Mouse (Mus musculus) hindbrain, embryonic 16.5 days (tissue): ENCODE measurements around the gene Pcsk1n. TPM values are rescaled to one million over a fixed set of nuclear protein-coding genes. Genes with fewer than 3 reads are reported as not detected.

Experiments
- ATAC-seq: fragments of 200-750 bp; cut with Nextera tagmentation; 2 replicates; pipeline ENCODE4 v1.8.0; 2017; ENCODE audit warnings: moderate TSS enrichment, moderate library complexity
- H3K27ac ChIP-seq: fragments of 300-500 bp; sonication (generic); 2 replicates; pipeline ENCODE4 v1.5.1; 2014; ENCODE audit warnings: low read depth, mild to moderate bottlenecking, control low read depth, low read length, moderate library complexity
- H3K27me3 ChIP-seq: fragments of 300-500 bp; sonication (generic); replicated peaks from 2 replicates; pipeline ENCODE4 v1.6.1; 2014; ENCODE audit warnings: low read length; ENCODE audit not compliant: control insufficient read depth, insufficient read depth
- H3K36me3 ChIP-seq: fragments of 300-500 bp; sonication (generic); 2 replicates; pipeline ENCODE4 v1.6.1; 2014; ENCODE audit warnings: mild to moderate bottlenecking, low read length, moderate library complexity, mixed read lengths; ENCODE audit not compliant: control insufficient read depth, insufficient read depth
- H3K4me1 ChIP-seq: fragments of 300-500 bp; sonication (generic); 2 replicates; pipeline ENCODE4 v1.6.1; 2014; ENCODE audit warnings: low read depth, low read length; ENCODE audit not compliant: control insufficient read depth, insufficient read depth
- H3K4me2 ChIP-seq: fragments of 300-500 bp; sonication (generic); 2 replicates; pipeline ENCODE4 v1.6.1; 2014; ENCODE audit warnings: mild to moderate bottlenecking, low read length, control low read depth, moderate library complexity
- H3K4me3 ChIP-seq: fragments of 300-500 bp; sonication (generic); 2 replicates; pipeline ENCODE4 v1.5.1; 2014; ENCODE audit warnings: mild to moderate bottlenecking, low read length, control low read depth, moderate library complexity
- H3K9ac ChIP-seq: fragments of 300-500 bp; sonication (generic); 2 replicates; pipeline ENCODE4 v1.6.1; 2014; ENCODE audit warnings: low read depth, mild to moderate bottlenecking, control low read depth, low read length, moderate library complexity
- H3K9me3 ChIP-seq: fragments of 300-500 bp; sonication (generic); 2 replicates; pipeline ENCODE4 v1.6.1; 2014; ENCODE audit warnings: mild to moderate bottlenecking, low read length, moderate library complexity; ENCODE audit not compliant: control insufficient read depth
- WGBS: fragments of 180-500 bp; shearing (Covaris S2); extraction: QIAGEN DNeasy Blood & Tissue Kit; methylation state at CpG from one replicate; pipeline ENCODE4 v1.1.7; 2014; 5-methylcytosine and 5-hydroxymethylcytosine counted together
- polyA plus RNA-seq: library from polyadenylated mRNA; unstranded; fragments of >200 nt; fragmentation: Nextera tagmentation; extraction: Ambion mirVana; gene quantifications from 2 replicates; pipeline ENCODE4 v1.2.1, GENCODE M21; 2015

The Pcsk1n gene
- polyA plus RNA-seq, 1 experiment from 2014 or later, result 325 TPM

DNA sequence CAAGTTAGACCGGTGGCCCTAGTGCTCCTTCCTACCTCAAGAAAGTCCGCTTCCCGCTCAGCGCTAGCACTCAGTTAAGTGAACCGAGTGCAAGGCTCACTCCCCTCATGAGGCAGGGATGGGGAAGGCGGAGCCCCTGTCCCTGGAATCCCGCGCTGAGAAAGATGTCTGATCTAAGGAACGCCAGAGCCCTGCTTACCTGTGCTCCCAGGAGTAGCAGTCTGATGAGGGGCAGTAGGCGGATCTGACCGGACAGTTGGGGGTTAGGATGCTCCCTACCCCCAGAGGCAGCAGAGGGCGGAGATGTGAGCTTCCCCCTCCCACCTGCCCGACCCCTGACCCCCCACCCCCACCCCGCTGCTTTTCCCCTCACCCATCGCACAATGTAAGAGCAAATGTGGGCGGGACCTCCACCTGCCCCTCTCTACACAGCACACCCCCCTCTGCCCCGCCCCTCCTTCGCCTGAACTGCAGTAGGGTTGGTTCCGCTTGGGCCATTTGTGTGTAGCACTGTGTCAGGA, 8.7 kb downstream of the Pcsk1n start, which contains the start of gene Eras:
TSS of gene Eras (minus strand) at position 338 of the 521 bp plus-strand sequence.
- Histone ChIP-seq H3K36me3 (peaks cover 5% of the 10 kb centered on the region; the same call in 1 of the 2 replicates), H3K4me1 (no peaks in the 10 kb centered on the region), H3K9ac (no peak within 1 kb of the TSS), H3K9me3 (no peaks in the 10 kb centered on the region), H3K27me3 (no peaks in the 10 kb centered on the region; the same call in 1 of the 2 replicates), H3K4me3 (no peak within 1 kb of the TSS), H3K4me2 (no peak within 1 kb of the TSS), H3K27ac (no peak within 1 kb of the TSS)
- ATAC-seq, result 0 out of 2 replicates have a peak, but pooled peaks have one; percentile 51
- 18% methylated on average over 15 of the region's 19 CpGs for WGBS

DNA sequence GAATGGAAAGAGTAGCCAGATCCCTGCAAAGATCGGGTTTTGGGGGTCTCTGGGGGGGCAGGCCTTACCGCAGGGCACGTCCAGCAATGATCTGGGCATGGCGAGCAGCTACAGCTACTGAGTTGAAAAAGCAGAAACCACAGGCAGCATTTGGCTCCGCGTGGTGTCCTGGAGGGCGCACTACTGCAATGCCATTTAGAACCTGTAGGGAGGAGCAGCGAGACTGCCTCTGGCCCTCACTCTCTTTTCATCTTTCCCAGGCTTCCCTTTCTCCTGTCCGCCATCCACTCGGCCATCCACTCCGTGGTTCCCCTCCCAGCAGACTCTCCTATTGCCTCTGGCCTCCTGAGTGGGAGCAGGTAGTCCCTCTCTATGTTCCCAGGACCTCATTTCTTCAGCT, 17.3 kb downstream of the Pcsk1n start:
- Histone ChIP-seq H3K9me3 (no peaks in the 10 kb centered on the region), H3K4me1 (no peaks in the 10 kb centered on the region), H3K27ac (no peak overlapping the region), H3K4me2 (no peak overlapping the region), H3K27me3 (no peaks in the 10 kb centered on the region), H3K36me3 (0 out of 2 replicates have a peak, but pooled peaks cover 4% of the 10 kb centered on the region), H3K4me3 (no peak overlapping the region), H3K9ac (no peak overlapping the region)
- ATAC-seq, result no peak
- 43% methylated on average over 11 of the region's 11 CpGs for WGBS

DNA sequence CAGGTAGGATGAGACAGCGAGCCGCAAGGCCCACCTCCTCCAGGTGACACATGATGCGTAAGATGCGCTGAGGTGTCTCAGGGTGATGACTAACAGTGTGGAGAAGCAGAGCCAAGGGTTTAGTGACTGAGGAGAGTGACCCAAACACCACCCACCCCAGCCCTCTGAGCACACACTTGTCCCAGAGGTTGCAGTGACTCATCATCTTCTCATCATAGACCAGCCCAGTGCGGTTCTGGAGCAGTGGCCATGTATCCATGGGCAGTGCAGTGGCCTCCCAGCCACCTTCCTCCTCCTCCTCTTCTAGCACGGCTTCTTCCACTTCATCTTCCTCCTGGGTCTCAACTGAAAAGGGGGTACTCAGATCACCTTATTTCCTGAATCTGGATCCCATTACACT, 18.0 kb downstream of the Pcsk1n start:
- H3K4me3 ChIP-seq, result no peak overlapping the region
- no peak for ATAC-seq
- no peak overlapping the region for H3K9ac ChIP-seq
- 0 out of 2 replicates have a peak, but pooled peaks cover 4% of the 10 kb centered on the region for H3K36me3 ChIP-seq
- H3K4me2 ChIP-seq, result no peak overlapping the region
- H3K27ac ChIP-seq, result no peak overlapping the region
- WGBS, result 97% methylated on average over 6 of the region's 6 CpGs
- no peaks in the 10 kb centered on the region for H3K4me1 ChIP-seq
- no peaks in the 10 kb centered on the region for H3K27me3 ChIP-seq
- H3K9me3 ChIP-seq, result no peaks in the 10 kb centered on the region

DNA sequence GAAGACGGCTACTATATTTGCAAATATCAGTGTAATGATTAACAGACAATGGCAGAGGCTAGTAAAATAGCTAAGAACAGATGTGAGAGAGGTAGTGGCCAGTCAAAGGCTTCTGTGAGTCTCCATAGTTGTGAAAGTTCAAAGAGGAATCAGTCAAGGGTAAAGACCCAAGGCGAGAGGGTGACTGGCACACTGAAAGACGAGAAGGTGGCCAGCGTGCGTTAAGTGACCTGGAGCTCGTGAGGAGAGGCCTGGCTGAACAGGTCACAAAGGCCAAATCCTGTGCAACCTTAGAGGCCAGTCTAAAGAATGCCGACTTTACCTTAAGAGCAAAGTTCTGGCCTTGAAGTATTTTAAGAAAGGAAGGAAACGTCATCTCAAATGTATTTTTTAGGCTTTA, 26.0 kb downstream of the Pcsk1n start:
- no peak overlapping the region for H3K4me3 ChIP-seq
- no peaks in the 10 kb centered on the region for H3K27me3 ChIP-seq
- H3K27ac ChIP-seq, result no peak overlapping the region
- H3K4me2 ChIP-seq, result no peak overlapping the region
- no peaks in the 10 kb centered on the region for H3K4me1 ChIP-seq
- no peak overlapping the region for H3K9ac ChIP-seq
- no peaks in the 10 kb centered on the region for H3K36me3 ChIP-seq
- no peaks in the 10 kb centered on the region for H3K9me3 ChIP-seq
- WGBS, result 74% methylated on average over 8 of the region's 8 CpGs
- no peak for ATAC-seq

DNA sequence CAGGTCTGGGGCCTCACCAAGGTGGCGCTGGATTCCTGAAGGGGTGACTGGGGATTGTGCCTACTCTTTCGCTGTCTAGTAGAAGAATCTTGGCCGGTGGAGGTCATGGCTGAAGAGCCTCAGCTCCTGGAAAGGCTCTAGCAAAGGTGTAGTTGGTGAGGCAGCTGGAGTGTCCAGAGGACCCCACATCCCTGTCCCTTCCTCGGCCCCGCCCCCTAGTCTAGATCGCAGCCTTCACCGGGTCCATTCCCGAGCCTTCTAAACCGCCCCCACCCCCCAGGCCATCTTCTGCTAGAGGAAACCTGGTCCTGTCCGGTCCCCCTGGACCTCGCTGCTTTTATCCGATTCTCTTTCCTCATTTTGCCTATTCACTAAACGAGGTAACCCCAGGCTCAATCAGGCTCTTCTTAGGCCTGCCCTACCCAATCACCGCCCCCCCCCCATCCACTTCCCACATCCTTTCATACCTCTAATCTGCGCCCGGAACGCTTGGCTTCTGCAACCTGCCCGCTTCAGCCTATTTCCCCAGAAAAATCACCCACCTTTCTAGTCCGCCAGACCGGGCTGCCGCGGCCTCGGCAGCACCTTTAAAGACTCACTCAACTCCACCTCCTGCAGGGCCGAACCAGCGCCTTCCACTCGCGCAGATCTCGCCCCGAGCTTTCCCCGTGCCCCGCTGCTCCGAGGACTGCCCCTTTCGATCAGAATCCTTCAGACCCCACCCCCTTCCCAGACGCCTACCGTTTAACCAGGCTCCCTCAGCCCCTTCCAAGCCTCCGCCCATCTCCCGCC, 27.7 kb downstream of the Pcsk1n start, which contains the start of gene Hdac6:
TSS of gene Hdac6 (minus strand) at position 782 of the 792 bp plus-strand sequence.
- peak within 1 kb of the TSS; percentile 61 for H3K9ac ChIP-seq
- no peaks in the 10 kb centered on the region for H3K36me3 ChIP-seq
- 22% methylated on average over 30 of the region's 37 CpGs for WGBS
- H3K4me2 ChIP-seq, result peak within 1 kb of the TSS; percentile 65
- no peaks in the 10 kb centered on the region for H3K9me3 ChIP-seq
- H3K4me1 ChIP-seq, result no peaks in the 10 kb centered on the region
- peak within 1 kb of the TSS; percentile 50 for H3K4me3 ChIP-seq
- H3K27ac ChIP-seq, result peak within 1 kb of the TSS; percentile 73
- ATAC-seq, result peak; percentile 56
- H3K27me3 ChIP-seq, result no peaks in the 10 kb centered on the region

DNA sequence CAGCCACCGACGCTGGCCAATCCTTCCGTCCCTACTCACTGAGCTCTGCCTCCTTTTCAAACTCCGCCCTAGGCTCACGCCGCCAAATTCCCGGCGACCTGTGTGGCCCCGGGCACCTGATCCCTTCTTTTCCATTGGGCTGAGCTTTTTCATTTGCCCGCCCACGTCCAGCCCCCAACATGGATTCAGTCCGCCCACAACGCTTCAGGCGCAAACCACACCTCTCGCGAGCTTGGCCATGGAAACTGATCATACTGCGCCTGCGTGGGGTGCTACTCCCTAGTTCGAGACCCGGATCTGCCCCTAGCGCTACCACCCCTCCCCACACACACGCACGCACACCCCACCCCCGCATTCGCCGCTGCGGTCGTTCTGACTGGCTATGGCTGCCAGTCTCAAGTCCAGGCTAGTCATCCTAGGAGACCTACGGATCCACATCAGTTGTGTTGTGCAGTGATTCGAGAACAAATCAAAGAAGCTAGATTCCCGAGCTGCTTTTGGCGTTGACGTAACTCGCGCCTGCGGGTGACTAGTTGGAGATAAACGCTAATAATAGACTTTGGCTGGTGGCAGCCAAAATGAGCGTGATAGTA, 28.4 kb downstream of the Pcsk1n start:
- no peaks in the 10 kb centered on the region for H3K27me3 ChIP-seq
- H3K9ac ChIP-seq, result peak overlapping the region; percentile 33
- H3K36me3 ChIP-seq, result no peaks in the 10 kb centered on the region
- H3K27ac ChIP-seq, result peak overlapping the region; percentile 3; the same call in 1 of the 2 replicates
- H3K4me3 ChIP-seq, result peak overlapping the region; percentile 50
- no peaks in the 10 kb centered on the region for H3K4me1 ChIP-seq
- peak overlapping the region; percentile 40 for H3K4me2 ChIP-seq
- H3K9me3 ChIP-seq, result no peaks in the 10 kb centered on the region
- ATAC-seq, result peak; percentile 98
- 24% methylated on average over 38 of the region's 38 CpGs for WGBS

DNA sequence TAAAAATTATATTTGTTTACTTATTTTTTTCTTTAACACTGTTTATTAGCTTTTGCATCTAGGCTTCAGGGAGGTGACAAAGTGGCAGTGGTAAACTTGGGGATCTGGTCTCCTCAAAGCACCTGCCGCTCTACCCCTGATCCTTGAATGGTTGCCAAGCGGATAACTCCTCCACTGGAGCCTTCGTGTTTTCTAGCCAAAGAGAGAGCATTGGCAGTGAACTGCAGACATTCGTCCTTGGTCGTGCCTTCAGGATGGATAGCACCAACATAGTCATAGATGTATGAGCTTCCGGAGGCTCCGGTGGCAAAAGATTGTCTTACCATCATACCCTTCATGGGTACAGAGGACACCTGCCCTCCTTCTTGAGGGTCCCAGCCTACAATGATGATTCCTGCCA, 30.5 kb downstream of the Pcsk1n start:
- Histone ChIP-seq H3K27me3 (no peaks in the 10 kb centered on the region), H3K4me1 (no peaks in the 10 kb centered on the region), H3K4me2 (no peak overlapping the region), H3K4me3 (no peak overlapping the region), H3K36me3 (no peaks in the 10 kb centered on the region), H3K9ac (no peak overlapping the region), H3K27ac (no peak overlapping the region), H3K9me3 (no peaks in the 10 kb centered on the region)
- no peak for ATAC-seq
- 90% methylated on average over 7 of the region's 7 CpGs for WGBS

DNA sequence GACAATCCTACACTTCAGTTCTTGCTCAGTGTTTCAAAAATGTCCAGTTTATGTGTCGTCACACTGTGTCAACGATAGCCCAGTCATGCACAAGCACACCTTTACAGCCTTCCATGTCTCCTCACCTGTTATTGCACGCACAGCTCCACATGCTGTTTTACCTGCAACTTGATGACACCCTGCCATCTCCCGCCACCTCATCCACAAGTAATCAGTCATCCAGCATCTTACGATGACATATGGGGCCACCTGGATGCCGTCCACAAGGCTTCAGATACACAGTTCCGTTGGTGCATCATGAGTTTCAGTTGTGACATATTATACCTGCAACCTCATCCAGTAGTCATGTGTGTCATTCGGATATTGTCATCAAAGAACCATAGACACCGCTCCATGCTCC, 39.2 kb downstream of the Pcsk1n start:
- Histone ChIP-seq H3K9ac (no peak overlapping the region), H3K4me2 (no peak overlapping the region), H3K27me3 (no peaks in the 10 kb centered on the region), H3K9me3 (no peaks in the 10 kb centered on the region), H3K36me3 (no peaks in the 10 kb centered on the region), H3K27ac (no peak overlapping the region), H3K4me3 (no peak overlapping the region), H3K4me1 (no peaks in the 10 kb centered on the region)
- WGBS, result 93% methylated on average over 9 of the region's 9 CpGs
- no peak for ATAC-seq
